Mouse (Mus musculus) myocyte (in vitro differentiated cells): ENCODE measurements at regions not wholly inside any gene's neighbourhood (a gene's known extent, or its start where the extent isn't known, plus 50 kb on each side); places are given as distances from the start of the nearest gene placed in this dataset.

ENCODE experiments used
- CEBPB ChIP-seq: IDR thresholded peaks from 2 replicates; pipeline ENCODE4 v1.6.1; 2011; ENCODE audit warnings: mild to moderate bottlenecking, moderate library complexity; ENCODE audit not compliant: poor library complexity, insufficient read depth, severe bottlenecking
- MYOD1 ChIP-seq, 3 experiments: IDR thresholded peaks; one replicate each; pipeline ENCODE4 v1.6.1; 2011; ENCODE audit warnings: control low read depth in 2 of 3, low read depth in 2 of 3, mild to moderate bottlenecking in 2 of 3, moderate library complexity in 1 of 3; ENCODE audit not compliant: insufficient read length in 2 of 3, control insufficient read depth in 1 of 3
- MYOG ChIP-seq, 3 experiments: IDR thresholded peaks; one replicate each; pipeline ENCODE4 v1.6.1; 2011; ENCODE audit warnings: control low read depth in 2 of 3, low read depth in 2 of 3, mild to moderate bottlenecking in 2 of 3; ENCODE audit not compliant: insufficient read length in 2 of 3, control insufficient read depth in 1 of 3, insufficient read depth in 1 of 3
- POLR2A ChIP-seq: IDR thresholded peaks from one replicate; pipeline ENCODE4 v1.6.1; 2011; ENCODE audit warnings: low read depth, mild to moderate bottlenecking, control low read depth, moderate library complexity; ENCODE audit not compliant: insufficient read length

DNA sequence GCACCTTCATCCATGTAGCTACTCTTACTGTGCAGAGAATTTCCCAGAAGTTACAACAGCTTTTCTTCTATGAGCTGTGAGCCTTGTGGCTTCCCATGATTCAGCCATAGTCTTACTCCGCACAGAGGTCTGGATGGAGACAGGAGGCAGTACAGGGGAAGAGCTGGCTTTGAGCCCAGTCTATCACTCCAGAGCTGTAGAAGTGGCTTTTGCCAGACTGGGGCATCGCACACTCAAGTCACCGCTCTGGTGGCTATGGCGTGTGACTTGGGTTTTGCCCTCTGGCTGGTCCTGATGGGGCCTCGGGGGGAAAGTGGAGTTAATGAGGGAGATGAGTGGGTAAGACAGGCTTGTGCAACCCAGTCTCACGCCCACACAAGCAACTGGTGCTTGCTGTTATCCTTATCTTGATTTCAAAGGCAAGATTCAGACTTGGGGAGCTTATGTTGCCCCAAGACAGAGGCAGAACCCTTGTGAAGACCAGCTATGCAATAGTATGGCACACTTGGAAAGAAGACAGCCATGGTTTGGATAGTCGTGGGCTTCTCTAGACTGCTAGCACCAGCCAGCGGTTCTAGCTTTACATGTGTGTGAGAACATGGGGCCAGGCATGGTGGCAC, 81.7 kb upstream of the Zfp217 start:
- TF ChIP-seq MYOG (IDR thresholded peaks at IDR 0.05; ENCODE audit: control insufficient read depth in 1 of 3, insufficient read depth in 1 of 3, insufficient read length in 2 of 3, low read depth in 2 of 3) = no peak
- TF ChIP-seq CEBPB = no peak
- no peak for TF ChIP-seq POLR2A
- TF ChIP-seq MYOD1 (IDR thresholded peaks at IDR 0.05; ENCODE audit: control insufficient read depth in 1 of 3, insufficient read length in 2 of 3, low read depth in 2 of 3) = peak in 1 of 3 experiments; percentile 3
